Mouse (Mus musculus) midbrain, embryonic 15.5 days (tissue): ENCODE measurements around the gene Fbxw11. TPM values are rescaled to one million over a fixed set of nuclear protein-coding genes. Genes with fewer than 3 reads are reported as not detected.
A peak's percentile ranks its signal among the peaks of the same experiment; 100 is the strongest.

Experiments used
- ATAC-seq: fragments of 200-750 bp; cut with Nextera tagmentation; replicated peaks from 2 replicates; pipeline ENCODE4 v1.8.0; 2017; ENCODE audit warnings: moderate TSS enrichment
- H3K27ac ChIP-seq: fragments of 300-500 bp; sonication (generic); 2 replicates; pipeline ENCODE4 v1.5.1; 2015; ENCODE audit warnings: mild to moderate bottlenecking, inconsistent platforms
- H3K27me3 ChIP-seq: fragments of 300-500 bp; sonication (generic); replicated peaks from 2 replicates; pipeline ENCODE4 v1.6.1; 2015; ENCODE audit warnings: inconsistent platforms
- H3K36me3 ChIP-seq: fragments of 300-500 bp; sonication (generic); replicated peaks from 2 replicates; pipeline ENCODE4 v1.6.1; 2015; ENCODE audit warnings: inconsistent platforms
- H3K4me1 ChIP-seq: fragments of 300-500 bp; sonication (generic); 2 replicates; pipeline ENCODE4 v1.6.1; 2015; ENCODE audit warnings: inconsistent platforms
- H3K4me2 ChIP-seq: fragments of 300-500 bp; sonication (generic); 2 replicates; pipeline ENCODE4 v1.6.1; 2015; ENCODE audit warnings: inconsistent platforms, mild to moderate bottlenecking, moderate library complexity
- H3K4me3 ChIP-seq: fragments of 300-500 bp; sonication (generic); 2 replicates; pipeline ENCODE4 v1.5.1; 2015; ENCODE audit warnings: mild to moderate bottlenecking, inconsistent platforms
- H3K9ac ChIP-seq: fragments of 300-500 bp; sonication (generic); 2 replicates; pipeline ENCODE4 v1.6.1; 2015; ENCODE audit warnings: mild to moderate bottlenecking, inconsistent platforms
- H3K9me3 ChIP-seq: fragments of 300-500 bp; sonication (generic); 2 replicates; pipeline ENCODE4 v1.6.1; 2016; ENCODE audit warnings: inconsistent platforms
- WGBS: fragments of 180-500 bp; shearing (Covaris S2); methylation state at CpG from one replicate; pipeline ENCODE4 v1.1.7; 2015; ENCODE audit warnings: mixed read lengths; 5-methylcytosine and 5-hydroxymethylcytosine counted together
- polyA plus RNA-seq: library from polyadenylated mRNA; unstranded; fragments of >200 nt; fragmentation: Nextera tagmentation; extraction: Ambion mirVana; gene quantifications from 2 replicates; pipeline ENCODE4 v1.2.1, GENCODE M21; 2015

The Fbxw11 gene
- polyA plus RNA-seq, 1 experiment from 2014 or later: 126 TPM

GRCm38 (mm10) chr11:32748800-32749199 lies 106.3 kb downstream of the Fbxw11 start:
- H3K9ac ChIP-seq: no peak overlapping the region
- no peaks in the 10 kb centered on the region for H3K4me1 ChIP-seq
- no peak overlapping the region for H3K27ac ChIP-seq
- H3K36me3 ChIP-seq: peaks cover 18% of the 10 kb centered on the region
- H3K4me3 ChIP-seq: no peak overlapping the region
- WGBS: 77% methylated on average over 4 of the region's 4 CpGs
- ATAC-seq: no peak
- H3K9me3 ChIP-seq: no peaks in the 10 kb centered on the region
- H3K4me2 ChIP-seq: no peak overlapping the region
- H3K27me3 ChIP-seq: no peaks in the 10 kb centered on the region

- 75% methylated on average over 7 of the region's 7 CpGs for WGBS
- ATAC-seq: no peak
- no peaks in the 10 kb centered on the region for H3K9me3 ChIP-seq
- no peak overlapping the region for H3K4me2 ChIP-seq
- H3K4me1 ChIP-seq: no peaks in the 10 kb centered on the region
- no peak overlapping the region for H3K4me3 ChIP-seq
- H3K27me3 ChIP-seq: no peaks in the 10 kb centered on the region
- H3K27ac ChIP-seq: no peak overlapping the region
- H3K9ac ChIP-seq: no peak overlapping the region
- no peaks in the 10 kb centered on the region for H3K36me3 ChIP-seq
These were observed 109.5 kb downstream of the Fbxw11 start for GRCm38 (mm10) chr11:32751863-32752594.

GRCm38 (mm10) chr11:32752595-32752885 lies 110.0 kb downstream of the Fbxw11 start:
- H3K9me3 ChIP-seq: no peaks in the 10 kb centered on the region
- no peaks in the 10 kb centered on the region for H3K27me3 ChIP-seq
- H3K9ac ChIP-seq: no peak overlapping the region
- H3K27ac ChIP-seq: no peak overlapping the region
- H3K4me1 ChIP-seq: no peaks in the 10 kb centered on the region
- WGBS: 89% methylated on average over 5 of the region's 5 CpGs
- H3K4me2 ChIP-seq: no peak overlapping the region
- no peaks in the 10 kb centered on the region for H3K36me3 ChIP-seq
- no peak overlapping the region for H3K4me3 ChIP-seq
- no peak for ATAC-seq

GRCm38 (mm10) chr11:32753358-32753757 lies 110.8 kb downstream of the Fbxw11 start:
- Histone ChIP-seq H3K36me3 (no peaks in the 10 kb centered on the region), H3K4me2 (no peak overlapping the region), H3K9me3 (no peaks in the 10 kb centered on the region), H3K9ac (no peak overlapping the region), H3K4me1 (no peaks in the 10 kb centered on the region), H3K27me3 (no peaks in the 10 kb centered on the region), H3K27ac (no peak overlapping the region), H3K4me3 (no peak overlapping the region)
- 89% methylated on average over 2 of the region's 2 CpGs for WGBS
- no peak for ATAC-seq

- H3K27ac ChIP-seq: no peak overlapping the region
- no peak overlapping the region for H3K9ac ChIP-seq
- H3K36me3 ChIP-seq: no peaks in the 10 kb centered on the region
- no peaks in the 10 kb centered on the region for H3K9me3 ChIP-seq
- WGBS: 80% methylated on average over 3 of the region's 3 CpGs
- no peak overlapping the region for H3K4me2 ChIP-seq
- H3K27me3 ChIP-seq: no peaks in the 10 kb centered on the region
- H3K4me1 ChIP-seq: no peaks in the 10 kb centered on the region
- H3K4me3 ChIP-seq: no peak overlapping the region
- ATAC-seq: no peak
These were observed 120.2 kb downstream of the Fbxw11 start for GRCm38 (mm10) chr11:32762773-32763172.

GRCm38 (mm10) chr11:32767496-32768230 lies 125.1 kb downstream of the Fbxw11 start:
- Histone ChIP-seq H3K27ac (no peak overlapping the region), H3K4me1 (no peaks in the 10 kb centered on the region), H3K9me3 (no peaks in the 10 kb centered on the region), H3K4me2 (no peak overlapping the region), H3K36me3 (no peaks in the 10 kb centered on the region), H3K4me3 (no peak overlapping the region), H3K9ac (no peak overlapping the region), H3K27me3 (no peaks in the 10 kb centered on the region)
- ATAC-seq: no peak
- WGBS: 83% methylated on average over 18 of the region's 18 CpGs

- ATAC-seq: no peak
- Histone ChIP-seq H3K9ac (no peak overlapping the region), H3K9me3 (no peaks in the 10 kb centered on the region), H3K27ac (no peak overlapping the region), H3K4me2 (no peak overlapping the region), H3K27me3 (no peaks in the 10 kb centered on the region), H3K4me3 (no peak overlapping the region), H3K4me1 (no peaks in the 10 kb centered on the region), H3K36me3 (no peaks in the 10 kb centered on the region)
- 82% methylated on average over 12 of the region's 12 CpGs for WGBS
These were observed 126.3 kb downstream of the Fbxw11 start for GRCm38 (mm10) chr11:32768642-32769343.

- no peak overlapping the region for H3K9ac ChIP-seq
- 53% methylated on average over 11 of the region's 11 CpGs for WGBS
- no peak overlapping the region for H3K27ac ChIP-seq
- no peaks in the 10 kb centered on the region for H3K4me1 ChIP-seq
- H3K9me3 ChIP-seq: no peaks in the 10 kb centered on the region
- H3K36me3 ChIP-seq: no peaks in the 10 kb centered on the region
- H3K4me2 ChIP-seq: no peak overlapping the region
- H3K27me3 ChIP-seq: no peaks in the 10 kb centered on the region
- peak; percentile 42; the same call in 1 of the 2 replicates for ATAC-seq
- no peak overlapping the region for H3K4me3 ChIP-seq
These were observed 138.4 kb downstream of the Fbxw11 start for GRCm38 (mm10) chr11:32780747-32781536.

- no peak overlapping the region for H3K27ac ChIP-seq
- no peak overlapping the region for H3K9ac ChIP-seq
- H3K36me3 ChIP-seq: no peaks in the 10 kb centered on the region
- no peaks in the 10 kb centered on the region for H3K27me3 ChIP-seq
- H3K4me3 ChIP-seq: no peak overlapping the region
- no peaks in the 10 kb centered on the region for H3K9me3 ChIP-seq
- no peak overlapping the region for H3K4me2 ChIP-seq
- peak; percentile 74 for ATAC-seq
- H3K4me1 ChIP-seq: no peaks in the 10 kb centered on the region
- WGBS: 49% methylated on average over 2 of the region's 2 CpGs
These were observed 139.3 kb downstream of the Fbxw11 start for GRCm38 (mm10) chr11:32781633-32782404.

- H3K27ac ChIP-seq: no peak overlapping the region
- H3K4me2 ChIP-seq: no peak overlapping the region
- H3K4me1 ChIP-seq: no peaks in the 10 kb centered on the region
- H3K4me3 ChIP-seq: no peak overlapping the region
- no peaks in the 10 kb centered on the region for H3K36me3 ChIP-seq
- no peaks in the 10 kb centered on the region for H3K27me3 ChIP-seq
- 82% methylated on average over 3 of the region's 3 CpGs for WGBS
- H3K9me3 ChIP-seq: no peaks in the 10 kb centered on the region
- ATAC-seq: no peak
- no peak overlapping the region for H3K9ac ChIP-seq
These were observed 140.2 kb downstream of the Fbxw11 start for GRCm38 (mm10) chr11:32782724-32783123.

- no peak overlapping the region for H3K4me3 ChIP-seq
- H3K27ac ChIP-seq: no peak overlapping the region
- H3K9ac ChIP-seq: no peak overlapping the region
- no peaks in the 10 kb centered on the region for H3K36me3 ChIP-seq
- 88% methylated on average over 6 of the region's 6 CpGs for WGBS
- no peak overlapping the region for H3K4me2 ChIP-seq
- H3K4me1 ChIP-seq: no peaks in the 10 kb centered on the region
- no peak for ATAC-seq
- no peaks in the 10 kb centered on the region for H3K27me3 ChIP-seq
- H3K9me3 ChIP-seq: no peaks in the 10 kb centered on the region
These were observed 143.1 kb downstream of the Fbxw11 start for GRCm38 (mm10) chr11:32785591-32786147.
